Mouse (Mus musculus): ENCODE data around the gene Rsph6a.

GRCm38 (mm10) chr7:19092381-19093173 is 38.1 kb downstream of the Rsph6a start:
- TF ChIP-seq CTCF (IDR thresholded peaks at IDR 0.05; ENCODE audit: extremely low read depth, insufficient read depth, insufficient read length, insufficient replicate concordance) (no peak), POLR2A (IDR thresholded peaks at IDR 0.05; ENCODE audit: low read depth, low read length) (no peak)

Measured in spleen, adult 2 months (tissue).